Mouse (Mus musculus): ENCODE results near the gene Fam216a.
A peak's percentile ranks its signal among the peaks of the same experiment; 100 is the strongest.

GRCm38 (mm10) chr5:122401303-122401640, 29.1 kb upstream of the Fam216a start:
- TF ChIP-seq CTCF (IDR thresholded peaks at IDR 0.05): no peak; the same call in 1 of the 2 replicates
- peak; percentile 61; the same call in 1 of the 2 replicates for TF ChIP-seq EP300 (IDR thresholded peaks at IDR 0.05; ENCODE audit: insufficient read depth, low read depth, low read length)
